Mouse (Mus musculus) adrenal gland, postnatal 10 days (tissue): ENCODE measurements at regions not wholly inside any gene's neighbourhood (a gene's known extent, or its start where the extent isn't known, plus 50 kb on each side); places are given as distances from the start of the nearest gene placed in this dataset.

ENCODE experiments used
- DNase-seq: peaks from one replicate; pipeline ENCODE4 v3.0.0; 2021; ENCODE audit warnings: mixed read lengths

DNA sequence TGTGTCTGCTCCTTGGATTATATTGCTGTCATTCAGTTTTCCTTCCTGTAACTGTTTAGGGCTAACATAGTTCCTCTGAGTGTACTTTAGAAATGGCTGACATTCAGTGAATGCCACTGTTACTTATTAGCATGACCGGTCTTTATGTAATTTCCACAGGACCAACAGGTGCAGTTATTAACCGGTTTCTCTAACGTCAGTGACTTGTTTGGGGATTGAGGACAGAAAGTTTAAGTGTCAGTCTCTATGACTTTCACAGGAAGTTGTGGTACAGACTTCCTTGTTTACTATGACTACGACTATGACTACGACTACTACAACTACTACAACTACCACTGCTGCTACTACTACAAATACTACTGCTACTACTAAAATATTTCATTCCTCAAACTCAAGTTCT, 170.4 kb upstream of the Ptger4 start:
- DNase-seq: no peak

DNA sequence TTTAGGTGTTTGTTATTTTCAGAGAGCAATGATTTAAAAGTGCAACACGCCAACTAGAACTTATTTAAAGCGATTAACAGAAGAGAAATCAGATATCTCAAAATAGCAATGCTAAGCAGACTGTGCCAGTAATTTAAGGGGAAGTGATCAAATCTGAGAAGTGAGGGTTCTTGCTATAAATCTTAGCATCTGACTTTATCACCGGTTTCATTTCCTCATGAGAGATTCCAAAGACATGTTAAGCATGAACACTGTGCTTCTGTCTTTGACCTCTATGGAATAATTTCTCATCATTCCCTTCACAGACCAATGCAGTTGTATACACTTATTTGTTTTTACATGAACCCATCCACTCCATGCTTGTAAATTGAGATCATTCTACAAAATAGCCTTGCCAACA, 172.0 kb upstream of the Ptger4 start:
- no peak for DNase-seq

- DNase-seq: no peak
These were observed 182.7 kb upstream of the Ptger4 start for GRCm38 (mm10) chr15:5426641-5427040.

DNA sequence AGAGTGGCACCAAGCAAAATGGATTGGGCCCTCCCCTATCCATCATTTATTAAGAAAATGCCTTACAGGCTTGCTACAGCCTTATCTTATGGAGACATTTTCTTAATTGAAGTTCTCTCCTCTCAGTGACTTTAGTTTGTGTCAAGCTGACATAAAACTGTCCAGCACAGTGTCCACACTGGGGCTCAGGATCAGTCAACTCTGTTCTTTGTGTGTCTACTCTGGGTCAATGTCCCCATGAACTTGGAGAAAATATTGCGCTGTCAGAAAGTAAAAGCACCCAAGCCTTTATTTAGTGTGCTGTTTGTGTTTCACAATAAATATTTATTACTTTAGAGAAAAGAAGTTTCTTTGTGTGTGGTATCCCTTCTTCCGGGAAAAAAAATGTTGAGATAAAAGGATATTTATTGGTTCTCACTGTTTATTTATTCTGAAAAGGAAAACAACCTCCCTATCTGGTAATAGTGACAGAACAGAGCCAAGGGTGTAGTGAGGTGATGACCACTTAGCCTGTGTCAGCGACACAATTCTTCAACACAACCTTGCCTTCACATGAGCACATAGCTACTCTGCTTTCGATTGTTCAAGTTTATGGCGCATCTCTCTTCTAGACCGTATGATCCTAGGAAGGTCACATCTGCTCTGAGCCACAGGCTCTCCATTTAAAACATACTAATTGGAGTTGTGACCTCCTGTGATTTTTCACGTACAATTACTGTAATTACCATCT, 183.5 kb upstream of the Ptger4 start:
- DNase-seq: no peak

- DNase-seq: no peak
These were observed 188.0 kb upstream of the Ptger4 start for GRCm38 (mm10) chr15:5432018-5432417.

DNA sequence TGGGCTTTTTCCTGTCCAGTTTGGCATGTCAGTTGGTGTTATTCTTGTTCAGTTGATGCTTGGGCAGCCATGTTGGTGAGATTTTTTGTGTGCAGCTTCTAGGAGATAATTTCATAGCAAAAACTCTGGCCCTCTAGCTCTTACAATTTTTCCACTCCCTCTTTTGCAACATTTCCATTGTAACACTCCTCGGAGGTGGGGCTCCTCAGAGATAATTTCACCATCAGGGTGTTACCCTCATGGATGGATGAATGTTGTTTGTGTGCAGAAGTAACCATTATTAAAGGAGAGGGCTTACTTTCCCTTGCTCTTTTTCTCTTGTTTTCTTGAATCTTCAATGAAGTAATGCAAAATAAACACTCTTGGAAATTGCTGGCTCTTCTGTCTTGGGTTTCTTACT, 193.0 kb upstream of the Ptger4 start:
- DNase-seq: no peak

DNA sequence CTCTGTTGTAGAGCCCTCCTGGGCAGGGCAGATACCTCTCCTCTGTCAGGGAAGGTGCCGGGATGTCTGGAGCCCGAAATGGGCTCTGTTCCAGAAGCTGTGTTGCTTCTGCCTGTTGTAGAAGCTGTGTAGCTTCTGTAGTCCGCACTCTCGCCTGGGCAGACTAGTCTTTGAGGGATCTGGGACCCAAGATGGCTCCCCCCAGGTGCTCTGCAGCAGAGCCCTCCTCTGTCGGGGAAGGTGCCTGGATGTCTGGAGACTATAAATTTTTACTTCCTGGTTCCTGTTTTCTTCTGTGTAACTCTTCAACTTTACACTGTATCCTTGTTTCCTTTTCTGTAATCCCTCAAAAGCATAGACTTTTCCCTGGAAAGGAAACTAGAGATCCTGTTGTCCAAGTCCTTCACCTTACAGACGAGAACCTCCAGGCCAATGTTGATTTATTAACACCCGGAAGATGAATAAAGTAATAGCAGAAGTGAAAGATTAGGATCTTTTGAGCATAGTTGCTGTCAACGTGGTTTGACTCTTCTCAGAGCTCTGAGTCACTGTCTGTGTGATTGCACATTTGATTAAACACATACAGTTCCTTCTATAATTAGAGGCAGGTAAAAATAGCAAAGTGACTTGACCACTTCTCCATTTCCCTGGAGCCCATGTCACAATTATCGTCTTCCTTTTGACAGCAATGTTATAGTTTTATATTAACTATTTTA, 202.2 kb upstream of the Ptger4 start:
- DNase-seq: no peak

DNA sequence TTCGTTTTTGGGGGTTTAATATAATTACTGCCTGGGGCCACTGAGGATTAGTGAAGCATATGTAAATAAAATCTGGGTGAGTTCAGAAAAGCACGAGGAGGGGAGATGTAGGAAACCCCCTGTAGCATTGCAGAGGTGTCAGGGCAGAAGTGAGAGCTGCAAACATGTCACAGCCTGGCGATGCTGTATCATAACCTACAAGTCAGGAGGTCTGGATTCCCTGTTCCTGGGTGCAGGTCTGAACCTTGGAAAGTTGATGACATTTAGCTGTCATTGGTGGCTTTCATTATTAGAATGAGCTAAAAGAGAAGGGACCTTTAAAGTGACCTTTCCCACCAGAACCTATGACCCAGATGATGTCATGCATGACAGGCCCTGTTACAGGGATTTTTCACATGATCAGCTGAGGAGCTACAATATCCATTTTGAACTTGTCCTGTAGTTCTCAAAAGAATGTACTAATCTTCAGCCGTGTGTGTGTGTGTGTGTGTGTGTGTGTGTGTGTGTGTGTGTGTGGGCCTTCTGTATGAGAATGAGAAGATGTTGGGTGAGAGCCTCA, 202.8 kb upstream of the Ptger4 start:
- no peak for DNase-seq

DNA sequence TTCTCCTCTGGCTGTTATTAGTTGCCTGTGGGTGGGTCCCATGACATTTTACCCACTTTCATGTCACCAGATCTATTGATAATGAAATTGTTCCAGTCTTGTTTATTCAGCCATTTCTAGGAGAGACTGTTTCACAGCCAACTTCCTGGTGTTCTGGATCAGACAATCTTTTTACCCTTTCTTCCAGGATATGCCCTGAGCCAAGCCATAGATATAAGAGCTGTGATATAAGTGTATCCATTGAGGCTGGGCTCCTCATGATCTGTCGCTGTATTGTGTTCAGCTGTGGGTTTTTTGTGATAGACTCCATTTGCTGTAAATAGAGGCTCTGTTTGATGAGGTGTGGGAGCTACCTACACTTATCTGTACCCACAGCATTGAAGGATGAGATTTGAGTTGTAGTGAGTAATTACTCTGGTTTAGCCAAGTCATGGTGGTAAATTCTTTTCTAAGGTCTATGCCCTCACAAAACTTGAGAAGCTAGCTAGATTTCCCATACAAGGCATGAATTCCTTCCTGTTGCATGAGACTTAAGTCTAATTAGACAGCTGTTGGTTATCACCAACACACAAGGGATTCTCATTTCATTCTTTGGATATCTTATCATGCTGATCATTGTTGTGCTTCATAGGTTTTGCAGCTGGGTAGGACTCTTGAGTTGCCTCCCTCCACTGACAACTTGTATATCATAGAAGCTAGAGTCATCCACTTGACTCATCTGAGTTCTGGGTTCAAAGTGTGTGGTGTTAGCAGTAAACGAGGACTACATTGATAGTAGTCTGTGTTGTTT, 203.9 kb upstream of the Ptger4 start:
- DNase-seq: no peak

DNA sequence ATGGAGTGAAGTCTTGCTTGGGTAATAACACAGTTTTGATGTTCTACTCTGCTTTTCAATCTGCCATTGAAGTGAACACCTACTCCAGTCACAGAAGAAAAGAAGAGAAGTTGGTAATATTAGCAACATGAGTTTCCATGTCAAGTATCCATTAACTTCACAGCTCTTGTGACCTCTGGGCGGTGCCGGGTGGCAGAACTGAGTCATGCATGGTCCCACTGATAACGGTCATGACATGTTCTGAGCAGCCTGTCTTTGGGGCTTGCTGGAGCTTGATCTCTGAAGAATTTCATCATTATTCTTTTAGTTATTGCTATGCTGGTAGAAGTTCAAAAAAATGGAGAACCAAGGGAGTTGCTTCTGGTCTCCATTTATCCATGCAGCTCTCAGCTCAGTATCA, 215.1 kb upstream of the Ptger4 start:
- no peak for DNase-seq

DNA sequence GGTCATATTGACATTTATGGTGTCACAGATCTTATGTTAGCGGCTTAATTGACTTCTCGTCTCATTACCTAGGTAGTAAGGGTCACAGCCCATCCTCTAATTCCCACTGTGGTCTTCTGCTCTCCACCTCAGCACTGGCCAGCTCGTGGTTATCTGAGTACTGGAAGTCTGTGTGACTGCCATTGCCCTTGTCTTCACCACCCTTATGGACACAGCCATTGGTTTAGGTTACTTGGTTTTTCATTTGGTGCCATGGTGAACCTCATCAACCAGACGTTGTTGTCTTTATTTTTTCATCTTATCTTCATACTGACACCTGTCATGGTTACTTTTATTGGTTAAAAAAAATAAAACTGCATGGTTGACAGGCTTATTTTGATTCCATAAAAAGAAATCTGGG, 215.6 kb upstream of the Ptger4 start:
- no peak for DNase-seq

GRCm38 (mm10) chr15:5462651-5463050, 218.7 kb upstream of the Ptger4 start:
- DNase-seq: no peak

- no peak for DNase-seq
These were observed 220.7 kb upstream of the Ptger4 start for GRCm38 (mm10) chr15:5464732-5465131.

GRCm38 (mm10) chr15:5468535-5469073, 224.6 kb upstream of the Ptger4 start:
- DNase-seq: no peak

DNA sequence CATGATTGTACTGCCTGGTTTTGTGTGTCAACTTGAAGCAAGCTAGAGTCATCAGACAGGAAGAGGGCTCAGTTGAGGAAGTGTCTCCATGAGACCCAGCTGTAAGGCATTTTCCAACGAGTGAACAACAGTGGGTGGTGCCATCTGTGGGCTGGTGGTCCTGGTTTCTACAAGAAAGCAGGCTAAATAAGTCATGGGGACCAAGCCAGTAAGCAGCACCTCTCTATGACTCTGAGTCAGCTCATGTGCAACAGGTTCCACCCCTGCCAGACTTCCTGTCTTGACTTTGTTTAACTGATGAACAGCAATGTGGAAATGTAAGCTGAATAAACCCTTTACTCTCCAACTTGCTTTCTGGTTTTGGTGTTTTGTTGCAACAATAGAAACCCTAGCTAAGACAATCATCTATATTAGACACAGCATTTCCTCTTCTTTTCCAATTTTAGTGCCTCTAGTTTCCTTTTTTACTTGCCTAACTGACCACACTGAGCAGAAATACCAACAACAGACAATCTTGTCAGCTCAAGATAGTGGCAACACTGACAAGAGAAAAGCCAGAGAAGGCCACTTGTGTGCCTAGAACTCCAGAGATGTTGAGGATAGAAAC, 231.5 kb upstream of the Ptger4 start:
- no peak for DNase-seq

DNA sequence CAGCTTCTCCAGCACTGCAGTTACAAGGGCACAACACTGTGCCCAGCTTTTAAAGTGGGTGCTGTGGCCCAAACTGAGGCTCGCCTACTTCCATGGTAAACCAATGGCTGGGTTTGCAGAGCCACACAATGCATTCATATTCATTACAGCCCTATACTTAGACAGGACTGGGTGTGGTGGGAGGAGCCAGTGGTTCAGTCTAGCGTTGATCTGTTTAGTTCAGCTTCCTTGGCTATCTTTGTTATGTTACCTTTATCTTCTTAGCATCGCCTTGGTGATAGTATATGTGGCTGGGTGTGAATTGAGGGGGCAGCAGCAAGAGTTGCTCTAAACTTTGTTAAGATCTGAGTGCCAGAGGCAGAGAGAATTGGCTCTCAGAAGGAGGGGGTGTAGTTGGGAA, 249.3 kb upstream of the Ptger4 start:
- no peak for DNase-seq

- peak; percentile 30 for DNase-seq
These were observed 251.3 kb upstream of the Ptger4 start for GRCm38 (mm10) chr15:5495187-5495849.

- no peak for DNase-seq
These were observed 252.0 kb upstream of the Ptger4 start for GRCm38 (mm10) chr15:5495954-5496353.

DNA sequence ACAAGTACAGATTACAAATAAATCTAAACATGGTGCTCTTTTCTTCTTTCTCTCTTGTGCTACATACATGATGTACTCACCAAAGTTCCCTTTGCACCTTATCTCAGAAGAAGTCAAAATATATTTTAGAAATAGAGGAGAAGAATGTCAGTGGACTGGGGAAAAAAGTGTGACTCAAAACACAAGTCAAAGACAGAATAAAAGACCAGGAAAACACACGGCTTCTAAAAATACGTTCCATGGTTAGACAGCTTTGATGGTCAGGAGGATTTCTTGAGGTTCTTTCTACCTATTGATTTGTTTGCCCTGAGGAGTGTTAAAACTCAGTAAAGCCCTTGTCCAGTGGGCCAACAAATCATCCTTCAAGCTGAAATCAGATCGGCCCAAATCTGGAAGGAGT, 260.5 kb upstream of the Ptger4 start:
- DNase-seq: no peak

DNA sequence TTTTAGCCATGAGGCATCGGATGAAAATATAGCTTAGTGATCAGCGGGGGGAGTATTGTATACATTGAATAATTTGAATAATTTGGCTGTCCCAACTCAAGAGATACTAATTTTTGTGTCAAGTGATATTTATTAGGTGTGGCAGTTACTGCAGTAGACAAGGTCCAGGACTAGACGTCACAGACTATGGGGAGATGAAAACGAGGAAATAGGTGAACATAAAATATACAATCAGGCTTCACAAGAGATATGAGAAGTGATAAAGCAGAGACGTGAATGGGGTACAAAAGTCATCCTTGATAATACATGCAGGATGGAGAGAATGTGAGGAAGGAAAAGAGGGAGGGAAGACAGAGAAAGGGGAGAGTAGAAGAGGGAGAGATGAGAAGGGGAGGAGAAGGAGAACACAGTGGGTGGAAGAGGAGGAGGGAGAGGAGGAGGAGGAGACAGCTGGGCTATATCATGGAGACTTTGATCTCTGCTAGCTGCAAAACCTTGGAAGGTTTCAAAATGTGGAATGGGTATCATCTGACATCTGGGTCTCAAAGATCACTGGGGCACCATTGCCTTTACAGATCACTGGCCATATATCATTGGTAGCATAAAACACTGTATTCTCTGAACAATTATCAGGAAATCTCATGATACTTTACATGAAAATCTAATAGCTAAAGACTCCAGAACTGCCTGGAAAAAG, 263.0 kb upstream of the Ptger4 start:
- DNase-seq: no peak

GRCm38 (mm10) chr15:5507545-5507913, 263.5 kb upstream of the Ptger4 start:
- no peak for DNase-seq
